Mouse (Mus musculus): ENCODE measurements at regions not wholly inside any gene's neighbourhood (a gene's known extent, or its start where the extent isn't known, plus 50 kb on each side); places are given as distances from the start of the nearest gene placed in this dataset.

DNA sequence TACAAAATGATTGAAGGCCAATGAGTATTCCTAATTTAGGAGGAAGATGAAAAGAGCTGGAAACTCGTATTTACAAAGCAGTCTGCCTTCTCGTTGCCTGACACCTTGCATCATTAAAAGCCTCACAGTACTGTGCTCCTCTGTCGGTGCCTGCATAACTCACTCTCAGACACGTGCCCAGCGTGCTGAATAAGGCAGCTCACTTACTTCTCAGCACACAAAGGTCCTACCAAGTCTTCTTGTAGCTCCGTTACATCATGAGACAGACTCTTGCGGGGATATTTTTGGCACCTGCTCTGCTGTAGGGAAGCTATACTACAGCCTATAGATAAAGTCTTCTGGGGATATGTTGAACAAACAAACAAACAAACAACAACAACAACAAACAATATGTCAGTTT, 400.0 kb upstream of the Atp11b start:
- Histone ChIP-seq H3K4me3 (ENCODE audit: insufficient read depth, low read depth, low read length) (no peak overlapping the region), H3K27ac (ENCODE audit: insufficient read depth, low read depth, low read length) (no peak overlapping the region), H3K4me1 (ENCODE audit: control insufficient read depth, insufficient read depth, low read length) (0 out of 2 replicates have a peak, but pooled peaks cover 4% of the 10 kb centered on the region)
- 56% methylated on average over 7 of the region's 7 CpGs for whole genome bisulfite sequencing
- TF ChIP-seq CTCF (IDR thresholded peaks at IDR 0.05; ENCODE audit: insufficient read depth, low read depth, low read length) = no peak
- no peak for TF ChIP-seq POLR2A (IDR thresholded peaks at IDR 0.05; ENCODE audit: insufficient read depth, low read depth, low read length)

DNA sequence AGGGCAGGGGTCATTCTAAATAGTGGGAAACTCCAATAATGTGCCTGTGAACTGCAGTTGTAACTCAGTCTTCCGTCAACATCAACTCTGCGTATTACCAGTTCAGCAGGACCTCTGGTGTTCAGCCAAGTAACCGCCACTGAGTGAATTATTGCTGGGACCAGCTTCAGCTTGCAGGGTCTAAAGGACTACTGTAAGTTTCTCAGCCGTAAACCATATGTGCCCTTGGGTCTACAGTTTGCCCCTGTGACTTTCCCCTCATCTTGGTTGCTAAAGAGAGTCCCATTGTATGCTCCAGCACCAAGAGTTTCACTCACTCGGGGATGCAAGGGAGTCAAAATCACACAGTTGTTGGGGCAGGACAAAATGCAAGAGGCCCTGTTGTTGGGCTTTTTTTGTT, 399.6 kb upstream of the Atp11b start:
- Histone ChIP-seq H3K4me1 (ENCODE audit: control insufficient read depth, insufficient read depth, low read length) (0 out of 2 replicates have a peak, but pooled peaks cover 4% of the 10 kb centered on the region), H3K4me3 (ENCODE audit: insufficient read depth, low read depth, low read length) (no peak overlapping the region), H3K27ac (ENCODE audit: insufficient read depth, low read depth, low read length) (no peak overlapping the region)
- WGBS = 72% methylated on average over 5 of the region's 5 CpGs
- TF ChIP-seq POLR2A (IDR thresholded peaks at IDR 0.05; ENCODE audit: insufficient read depth, low read depth, low read length) (no peak), CTCF (IDR thresholded peaks at IDR 0.05; ENCODE audit: insufficient read depth, low read depth, low read length) (no peak)

DNA sequence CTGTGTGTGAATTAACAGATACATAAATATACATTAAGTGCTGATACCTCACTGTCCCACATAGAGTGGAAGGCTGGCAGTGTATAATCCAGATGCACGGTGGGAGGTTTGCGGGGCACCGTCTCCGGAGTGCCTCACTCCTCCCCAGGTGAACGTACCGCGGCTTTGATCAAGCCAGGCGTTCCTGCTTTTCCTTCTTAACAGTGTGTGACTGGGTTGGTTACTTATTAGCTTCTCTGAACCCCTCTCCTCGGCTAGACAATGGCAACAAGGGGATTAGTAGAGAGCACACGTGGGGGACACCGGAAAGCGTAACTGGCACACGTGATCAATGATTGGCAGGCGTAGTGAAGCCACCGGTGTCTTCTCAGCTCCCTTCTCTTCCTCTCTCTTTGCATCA, 396.8 kb upstream of the Atp11b start:
- 47% methylated on average over 15 of the region's 15 CpGs for WGBS
- Histone ChIP-seq H3K27ac (ENCODE audit: insufficient read depth, low read depth, low read length) (no peak overlapping the region), H3K4me1 (ENCODE audit: control insufficient read depth, insufficient read depth, low read length) (0 out of 2 replicates have a peak, but pooled peaks cover 4% of the 10 kb centered on the region), H3K4me3 (ENCODE audit: insufficient read depth, low read depth, low read length) (no peak overlapping the region)
- TF ChIP-seq CTCF (IDR thresholded peaks at IDR 0.05; ENCODE audit: insufficient read depth, low read depth, low read length) (no peak), POLR2A (IDR thresholded peaks at IDR 0.05; ENCODE audit: insufficient read depth, low read depth, low read length) (no peak)

DNA sequence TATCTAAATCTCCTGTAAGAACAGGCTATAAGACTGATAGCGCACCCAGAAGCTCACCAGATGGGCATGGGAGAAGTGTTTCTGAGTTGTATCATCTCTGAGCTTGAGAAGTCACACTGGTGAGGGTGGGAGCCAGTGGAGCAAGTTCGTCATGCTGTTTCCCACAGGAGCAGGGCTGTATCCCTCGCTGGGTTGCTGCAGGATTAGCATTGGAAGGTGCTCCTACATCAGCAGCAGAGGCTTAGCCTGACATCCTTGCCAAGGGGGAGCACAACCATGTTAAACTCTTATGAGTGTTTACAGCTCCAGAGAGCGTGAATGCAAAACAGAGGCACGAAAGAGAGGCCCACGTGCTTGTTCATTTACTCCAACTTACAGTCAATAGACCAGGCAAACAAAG, 395.4 kb upstream of the Atp11b start:
- Histone ChIP-seq H3K27ac (ENCODE audit: insufficient read depth, low read depth, low read length) (no peak overlapping the region), H3K4me3 (ENCODE audit: insufficient read depth, low read depth, low read length) (no peak overlapping the region), H3K4me1 (ENCODE audit: control insufficient read depth, insufficient read depth, low read length) (0 out of 2 replicates have a peak, but pooled peaks cover 4% of the 10 kb centered on the region)
- 77% methylated on average over 6 of the region's 6 CpGs for WGBS
- TF ChIP-seq CTCF (IDR thresholded peaks at IDR 0.05; ENCODE audit: insufficient read depth, low read depth, low read length) (no peak), POLR2A (IDR thresholded peaks at IDR 0.05; ENCODE audit: insufficient read depth, low read depth, low read length) (no peak)

DNA sequence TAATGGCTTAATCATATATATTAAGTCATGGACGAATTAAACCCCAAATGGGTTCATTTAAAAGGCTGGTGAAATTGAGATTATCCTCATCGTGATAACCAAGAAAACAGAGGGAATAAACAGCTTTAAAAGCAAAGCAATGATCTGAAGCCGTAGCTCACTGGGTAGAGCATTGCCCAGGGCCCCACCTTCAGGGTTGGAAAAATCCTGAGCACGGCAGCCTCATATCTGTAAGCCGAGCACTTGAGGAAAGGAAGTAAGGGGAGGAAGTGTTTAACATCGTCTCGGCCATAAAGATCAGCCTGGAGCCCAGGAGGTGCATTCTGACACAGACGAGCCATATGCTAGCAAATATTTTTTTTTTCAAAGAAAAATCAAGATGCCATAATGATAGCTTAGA, 394.6 kb upstream of the Atp11b start:
- Histone ChIP-seq H3K27ac (ENCODE audit: insufficient read depth, low read depth, low read length) (no peak overlapping the region), H3K4me3 (ENCODE audit: insufficient read depth, low read depth, low read length) (no peak overlapping the region), H3K4me1 (ENCODE audit: control insufficient read depth, insufficient read depth, low read length) (0 out of 2 replicates have a peak, but pooled peaks cover 4% of the 10 kb centered on the region)
- no peak for TF ChIP-seq CTCF (IDR thresholded peaks at IDR 0.05; ENCODE audit: insufficient read depth, low read depth, low read length)
- TF ChIP-seq POLR2A (IDR thresholded peaks at IDR 0.05; ENCODE audit: insufficient read depth, low read depth, low read length) = no peak
- WGBS = 76% methylated on average over 8 of the region's 8 CpGs

DNA sequence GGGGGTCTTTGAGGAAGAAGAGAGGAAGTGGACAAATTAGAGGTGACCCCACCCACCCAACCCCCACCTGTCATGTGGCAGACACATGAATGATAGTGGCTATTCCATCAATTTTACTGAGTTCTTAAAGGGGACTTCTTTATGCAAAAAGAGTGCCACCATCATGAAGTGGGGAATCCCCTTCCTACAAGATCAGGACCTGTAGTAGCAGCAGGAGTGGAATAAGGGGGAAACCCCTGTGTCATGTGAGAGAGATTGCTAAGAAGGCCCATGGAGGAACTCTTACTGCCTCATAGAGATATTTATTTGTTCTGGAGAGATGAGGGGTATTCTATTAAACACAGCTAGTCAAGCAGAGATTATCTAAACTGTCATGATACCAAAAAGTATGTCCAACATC, 393.4 kb upstream of the Atp11b start:
- Histone ChIP-seq H3K4me3 (ENCODE audit: insufficient read depth, low read depth, low read length) (no peak overlapping the region), H3K4me1 (ENCODE audit: control insufficient read depth, insufficient read depth, low read length) (0 out of 2 replicates have a peak, but pooled peaks cover 4% of the 10 kb centered on the region), H3K27ac (ENCODE audit: insufficient read depth, low read depth, low read length) (no peak overlapping the region)
- no peak for TF ChIP-seq POLR2A (IDR thresholded peaks at IDR 0.05; ENCODE audit: insufficient read depth, low read depth, low read length)

DNA sequence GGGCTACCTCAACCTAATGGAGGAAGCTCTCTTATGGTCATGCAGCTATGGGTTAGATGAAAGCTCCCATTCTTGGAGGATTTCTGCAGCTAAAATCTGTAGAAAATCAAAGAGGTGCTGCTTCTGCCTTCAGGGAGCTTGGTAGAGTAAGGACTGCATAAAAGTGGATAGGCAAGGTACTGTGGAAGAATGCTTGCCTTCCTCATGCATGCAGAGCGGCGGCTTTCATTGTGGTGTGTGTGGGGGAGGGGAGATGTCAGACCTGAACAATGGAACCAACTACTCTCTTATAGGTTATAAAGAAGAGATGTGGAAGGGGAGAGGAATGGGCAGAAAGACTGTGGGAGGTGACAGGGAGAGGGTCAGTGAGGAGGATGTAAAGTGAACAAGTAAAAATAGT, 392.8 kb upstream of the Atp11b start:
- 90% methylated on average over 2 of the region's 2 CpGs for WGBS
- Histone ChIP-seq H3K4me3 (ENCODE audit: insufficient read depth, low read depth, low read length) (no peak overlapping the region), H3K27ac (ENCODE audit: insufficient read depth, low read depth, low read length) (no peak overlapping the region), H3K4me1 (ENCODE audit: control insufficient read depth, insufficient read depth, low read length) (0 out of 2 replicates have a peak, but pooled peaks cover 4% of the 10 kb centered on the region)
- TF ChIP-seq POLR2A (IDR thresholded peaks at IDR 0.05; ENCODE audit: insufficient read depth, low read depth, low read length) (no peak), CTCF (IDR thresholded peaks at IDR 0.05; ENCODE audit: insufficient read depth, low read depth, low read length) (no peak)

DNA sequence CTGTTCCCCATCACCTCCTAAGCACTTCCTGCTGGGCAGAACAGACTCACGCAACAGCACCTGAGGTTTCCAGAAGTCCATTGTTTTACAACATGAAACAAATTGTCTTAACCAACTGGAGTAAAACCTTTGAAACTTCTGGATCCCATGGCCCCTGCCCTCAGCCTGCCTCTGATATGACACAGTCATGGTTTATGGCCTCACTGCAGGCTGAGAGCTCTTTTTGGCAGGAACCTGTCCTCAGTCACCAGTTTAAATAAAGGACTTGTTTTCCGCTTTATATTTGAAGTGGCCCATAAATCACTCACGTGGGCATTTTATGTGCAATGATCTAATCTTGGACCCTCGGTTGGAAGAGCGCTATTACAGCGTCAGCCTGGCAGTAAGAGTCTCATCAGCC, 388.5 kb upstream of the Atp11b start:
- TF ChIP-seq POLR2A (IDR thresholded peaks at IDR 0.05; ENCODE audit: insufficient read depth, low read depth, low read length) (no peak), CTCF (IDR thresholded peaks at IDR 0.05; ENCODE audit: insufficient read depth, low read depth, low read length) (no peak)
- Histone ChIP-seq H3K27ac (ENCODE audit: insufficient read depth, low read depth, low read length) (no peak overlapping the region), H3K4me3 (ENCODE audit: insufficient read depth, low read depth, low read length) (no peak overlapping the region), H3K4me1 (ENCODE audit: control insufficient read depth, insufficient read depth, low read length) (no peaks in the 10 kb centered on the region)
- 96% methylated on average over 6 of the region's 6 CpGs for WGBS

DNA sequence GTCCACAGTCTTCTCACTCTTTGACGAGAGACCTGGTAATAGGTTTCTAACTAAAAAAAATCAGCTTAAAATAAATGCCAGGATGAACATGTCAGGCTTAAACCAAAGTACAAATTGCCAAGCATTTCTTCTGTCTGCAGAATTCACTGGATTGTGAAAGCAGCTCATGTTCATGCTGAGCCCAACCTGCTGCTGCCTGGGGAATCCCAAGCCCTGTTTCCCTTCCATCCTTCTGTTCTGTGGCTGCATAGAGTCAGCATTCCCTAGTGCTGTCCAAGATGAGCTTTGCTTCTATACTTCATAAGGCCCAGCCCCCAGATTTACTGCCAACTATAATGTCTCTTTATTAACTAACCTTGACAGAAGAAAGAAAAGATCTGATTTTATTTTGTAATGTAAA, 381.6 kb upstream of the Atp11b start:
- no peaks in the 10 kb centered on the region for H3K4me1 ChIP-seq (ENCODE audit: control insufficient read depth, insufficient read depth, low read length)
- 86% methylated on average over 1 of the region's 1 CpGs for WGBS
- no peak overlapping the region for H3K4me3 ChIP-seq (ENCODE audit: insufficient read depth, low read depth, low read length)
- TF ChIP-seq POLR2A (IDR thresholded peaks at IDR 0.05; ENCODE audit: insufficient read depth, low read depth, low read length) = no peak
- no peak for TF ChIP-seq CTCF (IDR thresholded peaks at IDR 0.05; ENCODE audit: insufficient read depth, low read depth, low read length)
- no peak overlapping the region for H3K27ac ChIP-seq (ENCODE audit: insufficient read depth, low read depth, low read length)

DNA sequence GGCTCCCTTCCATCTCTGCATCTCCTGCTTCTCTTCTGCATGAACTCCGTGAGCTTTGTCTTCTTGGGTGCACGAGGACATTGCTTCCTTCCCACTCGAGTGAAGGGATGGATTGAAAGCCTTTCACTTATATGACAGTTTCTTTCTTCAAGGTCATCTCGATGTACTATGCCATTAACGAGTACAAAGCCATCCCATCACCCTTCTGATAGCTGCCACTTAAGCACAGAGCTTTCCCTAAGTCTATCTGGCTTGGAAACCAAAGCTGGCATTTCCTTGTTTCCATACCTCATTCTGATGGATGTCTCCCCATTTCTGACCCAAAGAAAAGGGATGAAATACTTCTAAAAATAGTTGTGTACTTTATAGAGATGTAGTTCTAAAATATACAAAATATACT, 366.5 kb upstream of the Atp11b start:
- WGBS = 79% methylated on average over 5 of the region's 5 CpGs
- H3K27ac ChIP-seq (ENCODE audit: insufficient read depth, low read depth, low read length) = no peak overlapping the region
- TF ChIP-seq CTCF (IDR thresholded peaks at IDR 0.05; ENCODE audit: insufficient read depth, low read depth, low read length) = no peak
- TF ChIP-seq POLR2A (IDR thresholded peaks at IDR 0.05; ENCODE audit: insufficient read depth, low read depth, low read length) = no peak
- H3K4me3 ChIP-seq (ENCODE audit: insufficient read depth, low read depth, low read length) = no peak overlapping the region
- no peaks in the 10 kb centered on the region for H3K4me1 ChIP-seq (ENCODE audit: control insufficient read depth, insufficient read depth, low read length)
